Mouse (Mus musculus) heart, postnatal 25 days (tissue): Measurements from ENCODE around the gene Gm13304. TPM values are rescaled to one million over a fixed set of nuclear protein-coding genes. Genes with fewer than 3 reads are reported as not detected.
"Not testable (repeated sequence)": the region's sequence is repeated elsewhere in the genome, so short reads cannot be mapped to it uniquely, and the experiment has no call there.

Source experiments
- DNase-seq: peaks from one replicate; pipeline ENCODE4 v3.0.0; 2022; ENCODE audit warnings: low spot score
- intact Hi-C: fragments of 180-260 bp; cut with DNase I; formaldehyde crosslinking; loops from one replicate; pipeline ENCODE4 v1.15.1; 2025
- total RNA-seq, 2 experiments: library from RNA; stranded (reverse); gene quantifications; 2 replicates each; pipeline ENCODE4 v1.2.3; 2021

Gene Gm13304
- 10 to 100 TPM; 25.8 to 31.6 TPM for total RNA-seq

DNA sequence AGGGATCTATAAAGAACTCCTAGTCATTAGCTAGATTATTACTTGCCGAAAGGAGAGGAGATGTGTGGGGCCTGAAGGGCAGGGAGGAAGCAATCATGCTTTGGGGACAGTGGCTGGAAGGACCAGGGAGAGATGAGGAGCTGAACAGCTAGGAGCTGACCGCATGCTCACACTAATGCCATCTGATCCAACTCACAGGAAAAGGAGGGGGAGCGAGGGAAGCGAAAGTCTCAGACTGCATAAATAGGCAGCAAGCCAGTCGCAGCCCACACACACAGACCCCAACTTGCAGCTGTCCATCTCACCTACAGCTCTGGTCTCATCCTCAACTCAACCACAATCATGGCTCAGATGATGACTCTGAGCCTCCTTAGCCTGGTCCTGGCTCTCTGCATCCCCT lies at the start of gene Gm13304:
Gene Gm13304 (plus strand): TSS at position 301 of the 400 bp plus-strand sequence.
- intact Hi-C loops, DNase-seq: not testable (repeated sequence)

GRCm38 (mm10) chr4:42090907-42091306 lies 23.7 kb upstream of the Gm13304 start, which contains the start of gene Gm3893:
TSS of gene Gm3893 (plus strand) at chr4:42091207.
- intact Hi-C loops, DNase-seq: not testable (repeated sequence)

- intact Hi-C loops, DNase-seq: not testable (repeated sequence)
These were observed 38.5 kb downstream of the Gm13304 start, which contains the start of gene Gm13306 for GRCm38 (mm10) chr4:42153136-42153535. TSS of gene Gm13306 (plus strand) at chr4:42153436.

Other genes with a start within 250 kb of the Gm13304 start
- gene Gm21541, start 211.2 kb upstream of the Gm13304 start, total RNA-seq = not detected
- under 1 TPM; 0.39 to 0.53 TPM for gene Gm20878, start 173.2 kb upstream of the Gm13304 start, total RNA-seq
- not detected for gene Fam205a4, start 148.8 kb upstream of the Gm13304 start, total RNA-seq
- not detected for gene Gm21093, start 80.1 kb upstream of the Gm13304 start, total RNA-seq
- not detected for gene Gm3893, start 23.6 kb upstream of the Gm13304 start, total RNA-seq
- not detected for gene Gm13306, start 38.6 kb downstream of the Gm13304 start, total RNA-seq
- not detected for gene Gm13305, start 53.8 kb downstream of the Gm13304 start, total RNA-seq
- gene Gm10600, start 125.8 kb downstream of the Gm13304 start, total RNA-seq = under 1 TPM in 1 of 2 experiments, not detected in 1; 0.14 TPM
- not detected for gene Ccl21b, start 140.9 kb downstream of the Gm13304 start, total RNA-seq
- not detected for gene Gm21953, start 179.4 kb downstream of the Gm13304 start, total RNA-seq
- gene Fam205a3, start 203.5 kb downstream of the Gm13304 start, total RNA-seq = under 1 TPM in 1 of 2 experiments, not detected in 1; 0.08 TPM